Mouse (Mus musculus) urinary bladder, postnatal 25 days (tissue): ENCODE measurements around the gene Rbms3.
A peak's percentile ranks its signal among the peaks of the same experiment; 100 is the strongest.

Source experiments
- DNase-seq: peaks from one replicate; pipeline ENCODE4 v3.0.0; 2022; ENCODE audit warnings: low spot score

Gene Rbms3

DNA sequence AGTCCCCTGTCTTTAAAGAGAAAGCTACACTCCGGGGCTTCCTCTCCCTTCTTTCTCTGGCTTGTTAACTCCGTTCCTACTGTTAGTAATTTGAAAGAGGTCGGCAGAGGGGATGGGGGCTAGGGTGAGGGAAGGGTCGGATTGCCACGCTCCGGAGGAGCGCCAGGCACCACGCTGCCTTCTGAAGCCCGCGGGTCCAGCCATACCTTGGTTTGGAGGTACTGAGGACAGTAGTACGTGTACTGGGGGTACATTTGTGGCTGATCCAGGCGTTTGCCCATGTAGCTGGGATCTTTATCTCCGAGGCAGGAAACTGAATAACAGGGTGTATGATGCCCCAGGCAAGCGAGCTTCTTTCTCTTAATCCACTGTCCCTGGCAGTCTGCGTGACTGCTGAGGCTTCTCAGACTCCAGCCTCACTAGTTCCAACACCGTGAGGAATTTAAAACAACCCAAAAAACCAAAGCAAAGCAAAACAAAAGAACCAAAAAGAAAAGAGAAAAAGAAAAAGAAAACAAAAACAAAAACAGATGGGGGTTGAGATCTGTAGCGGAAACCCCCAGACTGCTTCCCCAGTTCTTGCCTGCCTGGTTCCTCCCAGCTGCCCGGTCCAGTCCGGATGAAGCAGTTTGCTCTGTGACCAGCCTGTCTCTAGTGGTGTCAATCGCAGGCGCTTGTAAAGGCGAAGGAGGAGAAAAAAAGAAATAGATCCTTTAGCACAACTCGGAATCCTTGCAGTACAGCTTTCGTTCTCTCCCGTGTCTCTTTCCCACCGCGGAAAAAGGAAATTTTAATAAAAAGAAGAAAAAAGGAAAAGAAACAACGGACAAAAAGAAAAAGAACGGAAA, 378.0 kb downstream of the Rbms3 start:
- DNase-seq = peak; percentile 36

DNA sequence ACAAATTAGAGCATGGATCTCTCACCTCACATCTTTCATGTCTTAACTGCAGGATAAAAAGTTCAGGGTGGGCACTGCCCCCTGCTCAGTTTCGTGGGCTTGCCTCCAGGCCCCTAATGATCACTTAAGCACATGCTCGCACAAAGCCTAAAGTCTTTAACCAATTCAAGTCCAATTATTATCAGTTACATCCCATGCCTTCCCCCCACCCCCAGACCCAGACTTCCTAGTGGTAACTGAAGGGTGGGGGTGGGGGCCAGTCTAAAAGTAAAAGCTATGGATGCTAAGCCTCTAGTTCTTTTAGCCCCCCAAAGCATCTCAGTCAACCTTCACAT, 378.9 kb downstream of the Rbms3 start:
- no peak for DNase-seq

DNA sequence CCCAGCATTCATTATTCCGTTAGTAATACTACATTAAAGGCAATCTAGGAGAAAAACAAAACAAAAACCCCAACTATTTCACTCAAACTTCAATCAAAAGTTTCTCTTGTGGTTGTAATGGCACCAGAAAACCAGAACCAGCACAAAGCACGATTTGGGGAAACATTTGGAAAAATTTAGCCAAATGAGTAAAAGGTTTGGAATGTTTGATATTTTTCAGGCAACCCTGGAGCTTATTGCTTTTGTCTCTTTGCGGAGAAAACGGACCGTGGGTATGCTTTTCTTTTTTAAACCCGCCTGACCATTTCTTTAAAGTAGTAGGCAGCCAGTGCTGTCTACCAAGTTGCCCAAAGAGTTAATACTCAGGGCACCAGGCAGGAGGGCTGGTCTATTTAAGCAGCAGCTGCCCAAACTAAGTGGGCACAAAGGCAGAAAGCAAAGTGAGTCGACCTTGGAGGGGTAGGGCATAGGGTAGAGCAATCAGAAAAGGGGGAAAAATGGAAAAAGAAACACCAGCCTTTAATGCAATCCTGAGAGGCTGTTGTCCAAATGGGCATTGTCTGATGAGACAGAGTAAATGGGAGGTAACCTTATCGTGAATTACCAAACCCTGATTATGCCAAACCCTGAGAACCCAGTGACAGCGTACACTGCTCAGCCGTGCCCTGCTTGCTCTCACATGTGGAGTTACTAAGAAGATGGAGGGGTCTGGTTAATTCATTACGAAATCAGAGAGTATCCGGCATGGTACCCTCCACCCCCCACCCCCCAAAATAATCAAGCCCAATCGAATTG, 379.5 kb downstream of the Rbms3 start:
- DNase-seq = no peak

DNA sequence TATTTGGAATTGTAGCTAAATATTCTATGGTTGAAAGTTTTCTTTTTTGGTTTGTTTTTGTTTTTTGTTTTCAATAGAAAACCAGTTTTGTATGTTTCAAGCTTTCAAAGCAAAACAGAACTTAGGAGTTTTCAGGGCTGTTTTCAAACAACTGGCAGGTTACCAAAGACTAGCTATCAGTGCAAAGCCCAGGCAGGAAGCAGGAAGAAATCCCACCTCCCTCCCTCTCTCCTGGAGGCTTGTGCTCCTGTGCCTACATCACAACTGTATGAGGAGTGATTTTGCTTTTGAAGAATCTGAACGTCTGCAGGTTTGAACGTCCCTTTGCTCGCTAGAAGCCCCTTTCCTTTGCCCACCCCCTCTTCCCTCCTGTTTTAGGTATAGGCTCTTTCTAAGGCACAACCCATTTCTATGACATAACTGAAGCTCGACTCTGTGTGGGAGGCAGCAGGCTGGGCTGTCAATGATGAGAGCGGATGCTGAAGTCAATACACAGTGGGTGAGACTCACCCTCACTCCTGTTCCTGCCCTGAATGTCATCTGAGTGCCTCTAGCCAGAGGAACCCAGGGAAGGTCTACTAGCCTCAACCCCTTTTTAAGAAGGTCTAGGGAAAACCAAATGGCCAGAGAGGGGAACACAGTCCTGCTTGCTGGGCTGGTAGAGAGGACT, 382.3 kb downstream of the Rbms3 start:
- DNase-seq = no peak

DNA sequence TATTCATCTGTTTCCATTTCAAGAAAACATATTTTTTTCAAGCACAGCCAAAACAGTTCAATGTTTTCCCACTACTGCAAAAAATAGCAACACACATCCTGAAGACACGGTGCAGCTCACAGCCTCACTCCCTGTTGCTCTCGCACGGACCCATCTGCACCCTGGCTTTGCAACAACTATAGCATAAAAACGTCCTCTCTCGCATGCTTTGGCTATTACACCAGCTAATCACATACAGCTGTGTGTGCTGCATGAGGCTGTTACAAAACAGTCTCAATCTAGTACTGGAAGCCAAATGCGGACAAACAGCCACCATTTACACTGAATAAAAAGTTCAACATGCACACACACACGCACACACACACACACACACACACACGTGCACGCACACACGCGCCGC, 383.5 kb downstream of the Rbms3 start:
- no peak for DNase-seq

DNA sequence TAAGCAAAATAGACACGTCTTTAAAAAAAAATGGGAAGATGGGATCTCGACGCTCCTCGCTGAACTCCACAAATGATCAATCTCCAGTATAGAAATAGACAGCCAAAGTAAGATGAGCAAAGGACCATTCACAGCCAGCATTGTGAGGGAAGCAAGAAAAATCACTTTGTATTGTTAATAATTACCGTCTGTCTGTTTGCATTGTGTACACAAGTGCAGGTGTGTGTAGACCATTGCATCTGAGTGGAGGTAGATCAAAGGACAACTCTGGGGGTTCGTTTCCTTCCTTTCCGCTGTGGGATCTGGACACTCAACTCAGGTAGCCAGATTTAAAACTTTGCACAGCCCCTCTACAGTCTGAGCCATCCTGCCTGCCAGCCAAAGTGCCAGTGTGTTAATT, 386.3 kb downstream of the Rbms3 start:
- no peak for DNase-seq

DNA sequence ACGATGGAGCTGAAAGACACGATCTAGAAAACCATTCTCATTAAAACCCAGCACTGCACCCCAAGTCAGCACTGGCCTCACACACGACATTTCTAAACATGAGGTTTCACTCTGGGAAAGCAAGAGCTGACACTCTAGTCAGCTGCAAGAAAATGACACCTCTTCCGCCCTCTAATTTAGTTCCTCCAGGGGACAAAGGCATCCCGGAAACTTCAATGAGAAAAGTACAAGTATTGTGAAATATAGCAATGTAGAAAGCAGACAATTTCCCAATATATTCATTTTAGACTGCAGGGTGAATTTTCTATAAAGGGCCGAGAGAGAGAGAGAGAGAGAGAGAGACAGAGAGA, 395.0 kb downstream of the Rbms3 start:
- DNase-seq = no peak

DNA sequence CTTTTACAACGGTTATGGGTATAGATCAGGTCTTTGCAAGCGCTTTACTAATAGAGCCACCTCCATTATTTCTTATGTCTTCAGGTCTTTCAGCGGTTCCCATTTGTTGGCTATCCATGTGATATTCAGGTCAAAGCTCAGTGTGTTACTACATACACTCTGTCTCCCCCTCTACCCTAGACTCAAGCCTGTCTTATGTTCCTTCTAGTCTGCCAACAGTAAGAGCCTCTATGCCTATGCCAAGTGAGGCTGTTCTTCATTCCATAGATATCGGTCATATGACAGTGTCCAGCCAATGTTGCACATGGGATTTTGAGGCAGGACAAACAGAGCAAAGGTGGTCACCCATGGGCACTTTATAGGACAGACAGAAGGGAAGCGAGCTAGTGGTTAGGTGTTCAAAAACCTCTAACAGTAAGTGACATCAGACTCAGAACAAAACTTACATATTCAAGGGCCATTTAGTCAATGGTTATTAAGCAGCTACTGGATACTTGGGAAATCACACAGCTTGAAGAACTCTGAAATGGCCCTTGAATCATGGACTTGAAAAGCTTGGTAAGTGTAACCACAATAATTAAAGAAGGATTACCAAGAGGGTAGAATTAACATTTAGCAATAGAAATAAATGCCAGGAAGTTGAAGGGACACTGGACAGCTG, 395.5 kb downstream of the Rbms3 start:
- DNase-seq = no peak

DNA sequence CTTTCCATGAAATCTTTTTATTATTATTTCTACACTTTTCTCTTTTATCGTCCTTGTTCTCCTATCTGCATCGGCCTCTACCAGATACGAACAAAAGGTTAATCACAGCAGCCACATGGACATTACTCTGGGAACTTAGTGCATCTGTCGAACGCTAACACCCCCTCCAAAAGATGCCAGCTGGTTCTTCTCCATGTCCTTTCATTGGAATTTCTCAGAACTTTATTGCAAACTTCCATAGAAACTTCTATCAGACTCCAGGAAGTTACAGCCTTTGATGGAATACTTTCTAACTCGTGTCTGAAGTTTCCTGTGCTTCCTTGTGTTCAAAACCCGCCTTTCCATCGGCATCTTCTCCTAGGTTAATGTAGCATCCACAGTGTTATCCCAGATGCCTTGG, 407.0 kb downstream of the Rbms3 start:
- no peak for DNase-seq

DNA sequence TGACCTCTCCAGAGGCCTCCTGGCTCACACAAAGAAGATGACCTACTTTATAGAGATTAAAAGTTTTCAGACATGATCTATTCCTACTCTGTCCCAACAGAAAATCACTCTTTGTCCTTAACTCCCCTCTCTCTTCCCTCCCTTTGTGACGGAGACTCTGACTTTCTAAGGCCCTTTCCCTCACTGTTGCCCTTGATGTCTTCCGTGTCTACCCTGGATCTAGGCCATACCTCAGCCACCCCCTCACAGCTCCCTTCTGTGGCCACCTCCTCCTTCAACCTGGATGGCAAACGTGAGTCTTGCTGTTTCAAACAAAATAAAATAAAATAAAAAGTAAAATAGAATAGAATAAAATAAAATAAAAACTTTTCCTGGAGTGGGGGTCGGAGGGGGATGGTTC, 408.2 kb downstream of the Rbms3 start:
- DNase-seq = no peak

DNA sequence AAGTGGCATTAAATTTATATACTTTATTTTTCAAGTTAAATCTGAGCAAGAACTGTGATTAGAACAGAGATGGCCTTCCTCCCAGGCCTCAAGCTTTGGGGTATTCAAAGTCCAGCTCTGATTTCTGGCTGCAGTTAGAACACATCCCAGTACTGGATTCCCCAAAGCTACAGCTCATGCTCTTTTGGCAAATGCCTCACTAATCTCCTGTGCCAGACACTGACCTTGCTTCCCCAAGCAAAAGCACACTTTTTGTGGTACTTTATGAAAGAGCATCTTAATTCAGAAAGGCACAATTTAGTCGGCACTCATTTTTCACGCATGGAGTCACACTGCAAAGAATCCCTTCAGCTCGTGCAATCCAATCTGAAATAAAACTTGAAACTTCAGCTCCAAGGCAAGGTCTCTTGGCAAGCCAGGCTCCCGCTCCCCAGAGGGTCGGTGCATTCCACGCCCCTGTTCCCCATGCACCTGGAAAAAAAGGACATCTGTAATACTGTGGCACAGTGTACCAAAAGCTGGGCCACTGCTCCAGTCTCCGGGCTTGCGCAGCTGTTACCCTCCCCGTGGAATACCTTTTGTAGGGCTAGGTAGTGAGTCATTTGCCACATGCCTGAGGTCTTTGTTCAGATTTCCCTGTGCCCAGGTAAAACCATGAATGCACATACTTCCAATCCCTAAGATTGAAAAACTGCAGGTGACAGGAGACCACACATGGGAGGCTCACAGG, 413.5 kb downstream of the Rbms3 start:
- DNase-seq = no peak

DNA sequence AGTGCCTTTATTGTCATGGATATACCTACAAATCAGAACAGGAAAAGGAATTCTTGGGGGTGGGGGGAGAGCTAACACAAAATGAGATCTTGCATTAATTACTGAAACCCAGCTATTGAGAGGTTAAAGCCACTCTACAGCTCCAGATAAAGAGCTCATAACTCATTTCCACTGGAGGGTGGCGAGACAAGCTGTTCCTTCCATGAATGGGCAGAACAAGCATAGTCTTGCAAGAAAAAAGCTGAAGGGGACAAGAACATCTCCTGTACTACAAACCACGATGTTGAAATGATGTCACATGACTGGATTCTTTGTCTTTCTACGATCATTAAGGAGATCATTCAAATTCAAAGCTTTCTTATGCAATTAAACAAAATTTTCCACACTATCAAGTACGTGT, 417.7 kb downstream of the Rbms3 start:
- no peak for DNase-seq

DNA sequence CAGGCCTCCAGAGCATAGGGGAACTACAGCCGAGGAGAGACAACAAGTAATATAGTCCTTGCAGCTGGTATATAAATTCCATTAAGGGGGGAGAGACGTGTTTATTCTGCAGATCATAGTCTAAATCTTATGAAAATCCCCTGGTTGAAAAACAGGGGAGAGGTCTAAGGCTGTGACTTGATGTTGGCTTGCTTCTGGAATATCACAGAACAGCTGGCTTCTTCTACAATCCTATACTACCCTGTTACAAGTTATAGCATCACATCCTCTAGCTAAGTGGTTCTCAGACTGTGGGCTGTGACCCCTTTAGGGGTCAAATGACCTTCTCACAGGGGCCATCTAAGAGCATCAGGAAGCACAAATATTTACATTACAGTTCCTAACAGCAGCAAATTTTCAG, 419.4 kb downstream of the Rbms3 start:
- DNase-seq = no peak

DNA sequence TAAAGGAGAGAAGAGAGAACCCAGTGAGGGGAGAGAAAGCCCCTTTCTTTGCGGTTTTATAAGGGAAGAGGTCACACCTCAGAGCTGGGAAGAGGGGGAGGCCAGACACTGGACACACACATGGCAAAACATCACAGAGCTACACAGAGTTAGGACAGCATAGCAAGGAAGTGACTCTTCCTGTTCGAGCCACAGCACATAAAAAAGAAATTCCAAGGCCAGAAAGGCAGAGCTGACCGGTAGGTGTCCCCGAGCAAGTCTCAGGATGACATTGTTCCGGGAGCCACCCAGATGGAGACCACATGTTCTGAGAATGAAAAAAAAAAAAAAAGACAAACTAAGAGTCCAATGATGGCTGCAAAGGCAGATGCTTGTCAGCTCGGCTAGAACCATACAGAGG, 424.3 kb downstream of the Rbms3 start:
- DNase-seq = no peak

DNA sequence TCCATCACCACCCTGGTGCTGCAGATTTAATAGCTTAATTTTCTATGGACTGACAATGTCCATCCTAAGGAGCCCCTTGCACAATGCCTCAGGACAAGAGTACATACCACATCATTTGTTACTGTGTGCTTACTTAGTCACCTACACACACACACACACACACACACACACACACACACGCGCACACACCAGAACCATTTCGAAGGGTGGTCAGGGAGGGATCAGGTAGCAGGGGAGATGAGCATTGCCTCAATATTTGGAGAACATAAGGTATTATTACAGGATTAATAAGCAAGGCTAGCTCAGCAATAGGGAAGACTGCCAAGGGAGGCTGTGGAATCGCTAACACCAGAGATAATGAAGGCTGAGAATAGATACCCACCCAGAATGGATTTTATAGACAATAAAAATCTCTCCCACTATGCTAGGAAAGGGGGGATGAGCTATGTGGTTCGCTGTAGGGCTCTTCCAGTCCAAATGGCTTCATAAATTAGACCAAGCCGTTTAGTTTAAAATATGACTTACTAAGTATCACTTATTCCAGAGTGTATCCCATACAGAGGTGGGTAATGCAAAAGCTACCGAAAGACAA, 429.6 kb downstream of the Rbms3 start:
- no peak for DNase-seq

DNA sequence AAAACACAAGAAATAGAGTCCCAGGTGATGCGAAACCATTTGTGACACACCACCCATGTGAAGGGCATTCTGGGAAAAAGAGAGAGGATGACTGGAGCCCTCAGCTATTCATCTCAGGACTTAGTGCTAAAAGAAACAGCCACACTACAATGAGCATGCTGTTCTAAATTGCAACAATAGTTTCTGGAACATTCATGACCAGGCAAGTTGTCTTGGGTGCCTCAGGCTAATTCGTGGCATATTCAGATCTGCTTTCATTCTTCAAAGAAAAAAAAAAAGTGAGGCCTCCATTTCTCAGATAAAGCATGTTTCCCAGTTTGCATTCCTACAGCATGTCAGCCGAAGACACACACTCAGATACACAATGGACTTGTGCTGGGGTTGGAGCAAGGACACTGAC, 432.2 kb downstream of the Rbms3 start:
- DNase-seq = no peak

DNA sequence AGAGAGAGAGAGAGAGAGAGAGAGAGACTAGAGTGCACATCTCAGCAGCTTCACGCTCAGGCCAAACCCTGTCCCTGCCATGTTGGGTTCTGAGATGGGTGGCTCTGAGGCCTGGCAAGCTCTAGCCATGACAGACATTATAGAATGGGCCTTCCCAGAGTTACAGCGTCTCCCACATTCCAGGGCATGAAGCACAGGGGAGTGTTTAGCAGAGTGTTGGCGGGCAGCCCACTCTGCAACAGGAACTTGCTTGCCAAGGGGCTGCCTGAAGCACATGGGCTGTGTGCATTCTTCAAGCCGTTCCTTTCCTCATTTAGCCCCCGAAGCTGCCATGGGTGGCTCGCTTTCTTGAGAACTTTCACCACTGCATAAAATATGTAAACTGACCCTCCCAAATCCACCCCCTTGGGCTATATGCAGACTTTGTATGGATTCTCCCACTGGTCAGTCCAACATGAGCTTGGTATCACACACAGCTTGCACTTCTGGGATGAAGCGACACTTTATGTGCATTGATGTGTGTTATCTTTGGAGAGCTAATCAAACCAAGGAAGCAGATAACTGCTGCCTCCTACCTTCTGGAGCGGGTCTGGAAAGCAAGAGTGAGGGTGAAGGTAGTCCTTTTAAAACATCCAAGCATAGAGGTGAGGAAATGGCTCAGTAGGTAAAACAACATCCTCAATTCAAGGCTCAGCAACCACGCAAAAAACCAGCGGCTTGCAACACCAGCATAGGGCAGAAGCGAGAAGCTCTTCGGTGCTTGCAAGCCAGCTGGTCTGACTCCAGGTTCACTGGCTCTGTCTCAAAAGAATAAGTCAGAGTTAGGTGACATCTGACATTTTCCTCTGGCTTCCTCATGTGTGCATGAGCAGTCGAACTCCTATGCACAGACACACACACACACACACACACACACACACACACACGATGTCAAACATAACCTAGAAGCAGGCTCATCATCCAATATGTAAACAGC, 436.9 kb downstream of the Rbms3 start:
- DNase-seq = peak; percentile 48

DNA sequence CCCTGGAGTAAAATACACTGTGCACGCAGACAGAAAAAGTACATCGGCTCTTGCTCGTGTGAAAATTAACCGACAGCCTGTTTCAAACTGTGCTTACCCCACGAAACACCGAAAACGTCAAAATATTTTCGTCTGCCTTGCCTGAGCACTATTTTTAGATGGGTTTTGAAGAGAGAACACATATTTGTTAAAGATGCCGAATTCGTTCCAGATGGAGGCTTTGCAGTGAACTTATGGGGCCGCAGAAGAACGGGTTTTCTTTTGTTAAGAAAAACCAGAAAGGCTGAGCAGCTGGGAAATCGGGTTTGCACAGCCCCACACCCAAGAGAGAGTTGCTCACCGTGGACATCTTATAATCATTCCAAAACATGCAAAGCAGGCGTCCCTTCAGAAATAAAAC, 437.6 kb downstream of the Rbms3 start:
- DNase-seq = no peak

DNA sequence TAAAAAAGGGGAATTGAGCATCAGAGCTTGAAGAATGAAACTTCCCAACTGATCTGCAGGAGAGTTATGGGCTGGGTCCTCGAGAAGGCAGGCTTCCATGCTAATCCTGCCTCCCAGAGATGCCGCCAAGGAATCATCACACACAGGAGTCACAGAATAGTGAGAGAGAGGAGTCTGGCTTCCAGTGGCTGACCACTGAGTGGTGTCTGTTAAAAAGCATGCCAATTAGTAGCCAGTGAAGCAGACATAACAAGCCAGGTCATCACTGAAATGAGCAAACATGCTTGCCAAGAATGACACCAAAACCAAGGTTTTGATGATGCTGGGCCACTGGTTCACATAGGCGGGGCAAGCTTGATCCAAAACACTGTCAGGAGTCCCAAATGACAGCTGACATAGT, 441.3 kb downstream of the Rbms3 start:
- DNase-seq = no peak
